Mouse (Mus musculus): Measurements from ENCODE around the gene Mipol1. TPM values are rescaled to one million over a fixed set of nuclear protein-coding genes. Genes with fewer than 3 reads are reported as not detected.

Mipol1 gene
- polyA plus RNA-seq, 1 experiment: 14.0 TPM

GRCm38 (mm10) chr12:57231085-57231875 lies 1.1 kb downstream of the Mipol1 start:
- no peak overlapping the region for H3K27ac ChIP-seq (ENCODE audit: insufficient read depth, low read length)
- TF ChIP-seq POLR2A (IDR thresholded peaks at IDR 0.05; ENCODE audit: low read depth, low read length) (no peak), CTCF (IDR thresholded peaks at IDR 0.05; ENCODE audit: borderline replicate concordance, insufficient read depth, low read length) (no peak)
- peak overlapping the region; percentile 81 for H3K4me3 ChIP-seq (ENCODE audit: insufficient read depth, low read length)
- no peaks in the 10 kb centered on the region for H3K4me1 ChIP-seq (ENCODE audit: control insufficient read depth, insufficient read depth, low read length)

GRCm38 (mm10) chr12:57233386-57233785 lies 3.2 kb downstream of the Mipol1 start:
- no peaks in the 10 kb centered on the region for H3K4me1 ChIP-seq (ENCODE audit: control insufficient read depth, insufficient read depth, low read length)
- H3K27ac ChIP-seq (ENCODE audit: insufficient read depth, low read length): no peak overlapping the region
- H3K4me3 ChIP-seq (ENCODE audit: insufficient read depth, low read length): no peak overlapping the region
- TF ChIP-seq POLR2A (IDR thresholded peaks at IDR 0.05; ENCODE audit: low read depth, low read length) (no peak), CTCF (IDR thresholded peaks at IDR 0.05; ENCODE audit: borderline replicate concordance, insufficient read depth, low read length) (no peak)

GRCm38 (mm10) chr12:57243671-57244495 lies 13.7 kb downstream of the Mipol1 start:
- no peak for TF ChIP-seq CTCF (IDR thresholded peaks at IDR 0.05; ENCODE audit: borderline replicate concordance, insufficient read depth, low read length)
- TF ChIP-seq POLR2A (IDR thresholded peaks at IDR 0.05; ENCODE audit: low read depth, low read length): no peak
- Histone ChIP-seq H3K27ac (ENCODE audit: insufficient read depth, low read length) (no peak overlapping the region), H3K4me3 (ENCODE audit: insufficient read depth, low read length) (no peak overlapping the region), H3K4me1 (ENCODE audit: control insufficient read depth, insufficient read depth, low read length) (no peaks in the 10 kb centered on the region)

GRCm38 (mm10) chr12:57258572-57258971 lies 28.3 kb downstream of the Mipol1 start:
- H3K27ac ChIP-seq (ENCODE audit: insufficient read depth, low read length): no peak overlapping the region
- H3K4me3 ChIP-seq (ENCODE audit: insufficient read depth, low read length): no peak overlapping the region
- no peak for TF ChIP-seq CTCF (IDR thresholded peaks at IDR 0.05; ENCODE audit: borderline replicate concordance, insufficient read depth, low read length)
- no peak for TF ChIP-seq POLR2A (IDR thresholded peaks at IDR 0.05; ENCODE audit: low read depth, low read length)
- H3K4me1 ChIP-seq (ENCODE audit: control insufficient read depth, insufficient read depth, low read length): no peaks in the 10 kb centered on the region

- H3K4me3 ChIP-seq (ENCODE audit: insufficient read depth, low read length): no peak overlapping the region
- no peaks in the 10 kb centered on the region for H3K4me1 ChIP-seq (ENCODE audit: control insufficient read depth, insufficient read depth, low read length)
- no peak overlapping the region for H3K27ac ChIP-seq (ENCODE audit: insufficient read depth, low read length)
- TF ChIP-seq POLR2A (IDR thresholded peaks at IDR 0.05; ENCODE audit: low read depth, low read length): no peak
- no peak for TF ChIP-seq CTCF (IDR thresholded peaks at IDR 0.05; ENCODE audit: borderline replicate concordance, insufficient read depth, low read length)
Observed at GRCm38 (mm10) chr12:57275456-57275855, 45.2 kb downstream of the Mipol1 start.

GRCm38 (mm10) chr12:57281155-57282114 lies 51.2 kb downstream of the Mipol1 start:
- H3K27ac ChIP-seq (ENCODE audit: insufficient read depth, low read length): no peak overlapping the region
- no peaks in the 10 kb centered on the region for H3K4me1 ChIP-seq (ENCODE audit: control insufficient read depth, insufficient read depth, low read length)
- TF ChIP-seq CTCF (IDR thresholded peaks at IDR 0.05; ENCODE audit: borderline replicate concordance, insufficient read depth, low read length) (no peak), POLR2A (IDR thresholded peaks at IDR 0.05; ENCODE audit: low read depth, low read length) (no peak)
- no peak overlapping the region for H3K4me3 ChIP-seq (ENCODE audit: insufficient read depth, low read length)

- Histone ChIP-seq H3K27ac (ENCODE audit: insufficient read depth, low read length) (no peak overlapping the region), H3K4me3 (ENCODE audit: insufficient read depth, low read length) (no peak overlapping the region)
- TF ChIP-seq CTCF (IDR thresholded peaks at IDR 0.05; ENCODE audit: borderline replicate concordance, insufficient read depth, low read length): no peak
- TF ChIP-seq POLR2A (IDR thresholded peaks at IDR 0.05; ENCODE audit: low read depth, low read length): no peak
Observed at GRCm38 (mm10) chr12:57285303-57286059, 55.3 kb downstream of the Mipol1 start.

GRCm38 (mm10) chr12:57307337-57307736 lies 77.1 kb downstream of the Mipol1 start:
- H3K27ac ChIP-seq (ENCODE audit: insufficient read depth, low read length): no peak overlapping the region
- no peaks in the 10 kb centered on the region for H3K4me1 ChIP-seq (ENCODE audit: control insufficient read depth, insufficient read depth, low read length)
- no peak overlapping the region for H3K4me3 ChIP-seq (ENCODE audit: insufficient read depth, low read length)
- no peak for TF ChIP-seq CTCF (IDR thresholded peaks at IDR 0.05; ENCODE audit: borderline replicate concordance, insufficient read depth, low read length)
- no peak for TF ChIP-seq POLR2A (IDR thresholded peaks at IDR 0.05; ENCODE audit: low read depth, low read length)

More at GRCm38 (mm10) chr12:57285303-57286059, 55.3 kb downstream of the Mipol1 start:
- no peaks in the 10 kb centered on the region for H3K4me1 ChIP-seq (ENCODE audit: control insufficient read depth, insufficient read depth, low read length)
